Mouse (Mus musculus): ENCODE data around the gene Nynrin.

Gene Nynrin

GRCm38 (mm10) chr14:55877469-55878315, 23.9 kb downstream of the Nynrin start:
- intact Hi-C loops (cut with DNase I): loop anchor here (2.0 kb wide), 1 partner anchor 41 kb away; no protein-coding TSS in a partner anchor

- intact Hi-C loops (cut with DNase I): loop anchor here (2.0 kb wide), 1 partner anchor 40 kb away; no protein-coding TSS in a partner anchor
Measured at GRCm38 (mm10) chr14:55878316-55878940, 24.6 kb downstream of the Nynrin start.

GRCm38 (mm10) chr14:55879623-55880022, 25.8 kb downstream of the Nynrin start:
- intact Hi-C loops (cut with DNase I): loop anchor here (2.0 kb wide), 1 partner anchor 39 kb away; no protein-coding TSS in a partner anchor

- intact Hi-C loops (cut with DNase I): no loop called here
Measured at GRCm38 (mm10) chr14:55880982-55881381, 27.2 kb downstream of the Nynrin start.

- intact Hi-C loops (cut with DNase I): no loop called here
Measured at GRCm38 (mm10) chr14:55882171-55882641, 28.4 kb downstream of the Nynrin start.

- intact Hi-C loops (cut with DNase I): no loop called here
Measured at GRCm38 (mm10) chr14:55883149-55883661, 29.4 kb downstream of the Nynrin start.

GRCm38 (mm10) chr14:55883663-55884062, 29.9 kb downstream of the Nynrin start:
- intact Hi-C loops (cut with DNase I): no loop called here

- intact Hi-C loops (cut with DNase I): no loop called here
Measured at GRCm38 (mm10) chr14:55884166-55884565, 30.4 kb downstream of the Nynrin start, which contains the start of gene Cbln3. Gene Cbln3 (minus strand): TSS chr14:55884392.

- intact Hi-C loops (cut with DNase I): no loop called here
Measured at GRCm38 (mm10) chr14:55884713-55885113, 30.9 kb downstream of the Nynrin start, which contains the start of gene Khnyn. Gene Khnyn (plus strand): TSS chr14:55884947.

GRCm38 (mm10) chr14:55885114-55885790, 31.4 kb downstream of the Nynrin start:
- intact Hi-C loops (cut with DNase I): no loop called here

- intact Hi-C loops (cut with DNase I): no loop called here
Measured at GRCm38 (mm10) chr14:55885791-55886271, 32.0 kb downstream of the Nynrin start.

- intact Hi-C loops (cut with DNase I): no loop called here
Measured at GRCm38 (mm10) chr14:55886571-55887382, 33.0 kb downstream of the Nynrin start.

GRCm38 (mm10) chr14:55897671-55898070, 43.9 kb downstream of the Nynrin start:
- intact Hi-C loops (cut with DNase I): no loop called here

GRCm38 (mm10) chr14:55898947-55899346, 45.1 kb downstream of the Nynrin start:
- intact Hi-C loops (cut with DNase I): no loop called here

- intact Hi-C loops (cut with DNase I): no loop called here
Measured at GRCm38 (mm10) chr14:55899701-55900413, 46.0 kb downstream of the Nynrin start, which contains the start of gene Sdr39u1. Gene Sdr39u1 (minus strand): TSS chr14:55900293.

GRCm38 (mm10) chr14:55900414-55900755, 46.6 kb downstream of the Nynrin start:
- intact Hi-C loops (cut with DNase I): no loop called here

GRCm38 (mm10) chr14:55905518-55905917, 51.7 kb downstream of the Nynrin start:
- intact Hi-C loops (cut with DNase I): no loop called here

GRCm38 (mm10) chr14:55913406-55913805, 59.6 kb downstream of the Nynrin start:
- intact Hi-C loops (cut with DNase I): no loop called here

- intact Hi-C loops (cut with DNase I): loop anchor here (2.0 kb wide), 1 partner anchor 40 kb away; no protein-coding TSS in a partner anchor
Measured at GRCm38 (mm10) chr14:55918240-55919082, 64.7 kb downstream of the Nynrin start.
